Mouse (Mus musculus) midbrain, embryonic 14.5 days (tissue): ENCODE measurements around the gene Zfp688. TPM values are rescaled to one million over a fixed set of nuclear protein-coding genes. Genes with fewer than 3 reads are reported as not detected.
A peak's percentile ranks its signal among the peaks of the same experiment; 100 is the strongest.
"Not testable (repeated sequence)": the region's sequence is repeated elsewhere in the genome, so short reads cannot be mapped to it uniquely, and the experiment has no call there.

Source experiments
- ATAC-seq: fragments of 200-750 bp; cut with Nextera tagmentation; 2 replicates; pipeline ENCODE4 v1.8.0; 2017; ENCODE audit warnings: moderate number of reproducible peaks, moderate library complexity; ENCODE audit not compliant: low FRiP score, low TSS enrichment
- DNase-seq: peaks from one replicate; pipeline ENCODE4 v3.0.0-alpha.2; 2015
- H3K27ac ChIP-seq: fragments of 300-500 bp; sonication (generic); replicated peaks from 2 replicates; pipeline ENCODE4 v1.5.1; 2014; ENCODE audit warnings: mild to moderate bottlenecking, low read depth, low read length, moderate library complexity
- H3K27me3 ChIP-seq: fragments of 300-500 bp; sonication (generic); 2 replicates; pipeline ENCODE4 v1.6.1; 2014; ENCODE audit warnings: low read length, control low read depth, mixed read lengths; ENCODE audit not compliant: control insufficient read depth, insufficient read depth
- H3K36me3 ChIP-seq: fragments of 300-500 bp; sonication (generic); 2 replicates; pipeline ENCODE4 v1.6.1; 2014; ENCODE audit warnings: low read length, control low read depth; ENCODE audit not compliant: control insufficient read depth, insufficient read depth
- H3K4me1 ChIP-seq: fragments of 300-500 bp; sonication (generic); 2 replicates; pipeline ENCODE4 v1.6.1; 2014; ENCODE audit warnings: mild to moderate bottlenecking, antibody characterized with exemption, low read length, control low read depth; ENCODE audit not compliant: control insufficient read depth, insufficient read depth
- H3K4me2 ChIP-seq: fragments of 300-500 bp; sonication (generic); 2 replicates; pipeline ENCODE4 v1.6.1; 2014; ENCODE audit warnings: mild to moderate bottlenecking, low read length, moderate library complexity
- H3K4me3 ChIP-seq: fragments of 300-500 bp; sonication (generic); replicated peaks from 2 replicates; pipeline ENCODE4 v1.5.1; 2014; ENCODE audit warnings: low read depth, low read length
- H3K9ac ChIP-seq: fragments of 300-500 bp; sonication (generic); replicated peaks from 2 replicates; pipeline ENCODE4 v1.6.1; 2014; ENCODE audit warnings: mild to moderate bottlenecking, low read length, moderate library complexity
- H3K9me3 ChIP-seq: fragments of 300-500 bp; sonication (generic); 2 replicates; pipeline ENCODE4 v1.6.1; 2016; ENCODE audit warnings: low read length, control low read depth, mixed read lengths; ENCODE audit not compliant: control insufficient read depth
- WGBS: fragments of 180-500 bp; shearing (Covaris S2); extraction: QIAGEN DNeasy Blood & Tissue Kit; methylation state at CpG from one replicate; pipeline ENCODE4 v1.1.7; 2014; 5-methylcytosine and 5-hydroxymethylcytosine counted together
- polyA plus RNA-seq: library from polyadenylated mRNA; unstranded; fragments of >200 nt; fragmentation: Nextera tagmentation; extraction: Ambion mirVana; gene quantifications from 2 replicates; pipeline ENCODE4 v1.2.1, GENCODE M21; 2014

Gene Zfp688
- polyA plus RNA-seq, 1 experiment from 2014 or later = 31.9 TPM

- ATAC-seq, H3K27me3 ChIP-seq, H3K9me3 ChIP-seq, DNase-seq, H3K27ac ChIP-seq, H3K9ac ChIP-seq, H3K4me3 ChIP-seq, H3K4me2 ChIP-seq, H3K4me1 ChIP-seq: not testable (repeated sequence)
- 90% methylated on average over 3 of the region's 3 CpGs for WGBS
- peaks cover 41% of the 10 kb centered on the region for H3K36me3 ChIP-seq
These were observed 36.7 kb upstream of the Zfp688 start for GRCm38 (mm10) chr7:127458371-127459122.

GRCm38 (mm10) chr7:127454905-127455304 lies 33.0 kb upstream of the Zfp688 start:
- Histone ChIP-seq H3K27ac (no peak overlapping the region), H3K4me3 (no peak overlapping the region), H3K27me3 (no peaks in the 10 kb centered on the region), H3K36me3 (peaks cover 28% of the 10 kb centered on the region), H3K4me2 (no peak overlapping the region), H3K9ac (no peak overlapping the region), H3K4me1 (peaks cover 26% of the 10 kb centered on the region), H3K9me3 (no peaks in the 10 kb centered on the region)
- ATAC-seq (no peak), DNase-seq (no peak)
- 96% methylated on average over 7 of the region's 7 CpGs for WGBS

DNA sequence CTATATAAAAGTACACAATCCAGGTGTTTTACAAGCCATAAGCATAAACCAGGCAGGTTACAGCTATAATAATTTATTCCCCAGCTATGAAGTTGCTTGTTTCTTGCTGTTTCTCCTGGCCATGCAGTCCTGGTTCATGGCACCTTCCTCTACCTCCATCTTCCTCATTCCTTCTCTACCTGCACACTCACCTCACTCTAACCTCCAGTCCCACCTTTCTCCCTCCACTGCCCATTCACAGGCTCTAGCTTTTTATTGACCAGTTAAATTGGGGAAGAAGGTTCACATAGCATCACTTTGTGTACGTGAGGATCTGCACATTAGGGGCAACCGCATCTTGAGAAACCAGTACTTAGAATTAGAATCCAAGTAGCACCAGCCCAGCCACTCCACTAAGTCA lies 31.2 kb upstream of the Zfp688 start:
- 99% methylated on average over 2 of the region's 2 CpGs for WGBS
- DNase-seq (no peak), ATAC-seq (no peak)
- Histone ChIP-seq H3K9ac (no peak overlapping the region), H3K9me3 (no peaks in the 10 kb centered on the region), H3K4me1 (peaks cover 31% of the 10 kb centered on the region), H3K36me3 (peaks cover 22% of the 10 kb centered on the region), H3K4me3 (no peak overlapping the region), H3K27ac (no peak overlapping the region), H3K27me3 (no peaks in the 10 kb centered on the region), H3K4me2 (no peak overlapping the region)

DNA sequence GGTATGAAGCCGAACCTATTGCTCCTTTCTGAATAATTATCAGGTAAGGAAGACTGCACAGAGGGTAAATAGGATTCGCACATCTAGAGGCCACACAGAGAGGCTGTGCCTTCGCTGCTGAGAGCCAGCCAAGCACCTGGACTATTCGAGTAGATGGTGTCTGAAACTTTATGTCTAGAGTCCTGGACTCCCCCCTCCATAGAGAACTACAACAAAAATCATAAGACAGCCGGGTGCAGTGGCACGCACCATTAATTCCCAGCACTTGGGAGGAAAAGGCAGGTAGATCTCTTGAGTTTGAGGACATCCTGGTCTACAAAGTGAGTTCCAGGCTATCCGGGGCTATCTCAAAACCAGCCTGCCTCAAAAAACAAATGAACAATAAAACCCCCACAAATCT lies 28.1 kb upstream of the Zfp688 start:
- peak overlapping the region; percentile 93 for H3K4me3 ChIP-seq
- no peak for ATAC-seq
- no peak for DNase-seq
- H3K9me3 ChIP-seq = no peaks in the 10 kb centered on the region
- WGBS = 80% methylated on average over 7 of the region's 7 CpGs
- peaks cover 9% of the 10 kb centered on the region for H3K36me3 ChIP-seq
- no peaks in the 10 kb centered on the region for H3K27me3 ChIP-seq
- peak overlapping the region; percentile 69 for H3K4me2 ChIP-seq
- no peak overlapping the region for H3K27ac ChIP-seq
- H3K9ac ChIP-seq = peak overlapping the region; percentile 42
- H3K4me1 ChIP-seq = peaks cover 37% of the 10 kb centered on the region

GRCm38 (mm10) chr7:127448521-127449300 lies 26.8 kb upstream of the Zfp688 start, which contains the start of gene Zfp689:
TSS of gene Zfp689 (minus strand) at chr7:127449158.
- ATAC-seq (peak; percentile 91), DNase-seq (peak; percentile 97)
- Histone ChIP-seq H3K36me3 (peaks cover 18% of the 10 kb centered on the region), H3K27me3 (no peaks in the 10 kb centered on the region), H3K4me1 (peaks cover 37% of the 10 kb centered on the region), H3K9me3 (no peaks in the 10 kb centered on the region), H3K9ac (peak within 1 kb of the TSS; percentile 96), H3K27ac (peak within 1 kb of the TSS; percentile 94), H3K4me3 (peak within 1 kb of the TSS; percentile 93), H3K4me2 (peak within 1 kb of the TSS; percentile 69)
- under 1% methylated on average over 54 of the region's 54 CpGs for WGBS

DNA sequence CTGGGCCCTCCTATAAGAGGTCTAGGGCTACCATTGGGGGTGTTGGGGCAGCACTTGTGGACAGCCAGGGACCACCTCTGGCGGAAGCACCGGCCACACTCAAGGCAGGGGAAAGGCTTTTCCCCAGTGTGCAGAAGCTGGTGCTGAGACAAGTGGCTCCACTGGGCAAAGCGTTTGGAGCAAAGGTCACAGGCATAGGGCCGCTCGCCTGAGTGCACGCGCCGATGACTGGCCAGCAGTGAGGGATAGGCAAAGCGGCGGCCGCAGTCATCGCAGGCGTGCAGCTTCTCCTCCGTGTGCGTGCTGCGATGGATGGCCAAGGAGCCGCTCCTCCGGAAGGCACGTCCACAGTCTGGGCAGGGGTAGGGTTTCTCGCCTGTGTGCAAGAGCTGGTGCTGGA lies 22.1 kb upstream of the Zfp688 start:
- Histone ChIP-seq H3K4me2 (no peak overlapping the region), H3K9me3 (no peaks in the 10 kb centered on the region), H3K36me3 (peaks cover 38% of the 10 kb centered on the region), H3K4me1 (peaks cover 8% of the 10 kb centered on the region; the same call in 1 of the 2 replicates), H3K27ac (no peak overlapping the region), H3K27me3 (no peaks in the 10 kb centered on the region), H3K4me3 (no peak overlapping the region), H3K9ac (no peak overlapping the region)
- ATAC-seq (no peak), DNase-seq (no peak)
- 91% methylated on average over 20 of the region's 20 CpGs for WGBS

DNA sequence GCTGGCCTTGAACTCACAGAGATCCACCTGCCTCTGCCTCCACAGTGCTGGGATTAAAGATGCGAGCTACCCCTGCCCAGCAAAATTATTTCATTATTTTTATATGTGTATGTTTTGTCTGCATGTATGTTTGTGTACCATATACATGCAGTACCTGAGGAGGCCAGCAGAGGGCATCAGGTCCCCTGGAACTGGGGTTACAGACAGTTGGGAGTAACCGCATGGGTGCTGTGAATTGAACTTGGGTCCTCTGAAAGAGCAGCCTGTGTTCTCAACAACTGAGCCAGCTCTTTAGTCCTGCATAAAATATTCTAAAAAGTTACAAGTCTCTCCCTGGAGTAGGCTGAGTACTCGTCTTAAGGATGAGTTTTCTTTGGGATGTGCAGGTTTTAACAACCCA lies 15.9 kb upstream of the Zfp688 start:
- no peaks in the 10 kb centered on the region for H3K4me1 ChIP-seq
- 84% methylated on average over 3 of the region's 3 CpGs for WGBS

GRCm38 (mm10) chr7:127435206-127435605 lies 13.3 kb upstream of the Zfp688 start:
- H3K9ac ChIP-seq = no peak overlapping the region
- DNase-seq (no peak), ATAC-seq (no peak)
- H3K4me1 ChIP-seq = no peaks in the 10 kb centered on the region
- H3K9me3 ChIP-seq = peaks cover 5% of the 10 kb centered on the region; the same call in 1 of the 2 replicates
- no peaks in the 10 kb centered on the region for H3K27me3 ChIP-seq
- WGBS = 94% methylated on average over 4 of the region's 4 CpGs
- H3K27ac ChIP-seq = no peak overlapping the region
- no peak overlapping the region for H3K4me3 ChIP-seq
- H3K36me3 ChIP-seq = no peaks in the 10 kb centered on the region
- no peak overlapping the region for H3K4me2 ChIP-seq

More for the DNA sequence above, 15.9 kb upstream of the Zfp688 start:
- H3K27me3 ChIP-seq = no peaks in the 10 kb centered on the region
- no peak overlapping the region for H3K27ac ChIP-seq
- no peak overlapping the region for H3K4me3 ChIP-seq
- peaks cover 5% of the 10 kb centered on the region; the same call in 1 of the 2 replicates for H3K9me3 ChIP-seq
- H3K9ac ChIP-seq = no peak overlapping the region
- H3K4me2 ChIP-seq = no peak overlapping the region
- ATAC-seq = no peak
- peaks cover 11% of the 10 kb centered on the region for H3K36me3 ChIP-seq
- DNase-seq = no peak
